Mouse (Mus musculus) WW6 (cell line): ENCODE results near the gene Arl5b.

Experiments used
- DNase-seq: peaks from one replicate; pipeline ENCODE4 v3.0.0-alpha.2; 2013; ENCODE audit warnings: low read depth, low spot score

Gene Arl5b

GRCm38 (mm10) chr2:15049117-15049873, at the start of gene Arl5b:
Gene Arl5b, plus strand, starts transcription at chr2:15049395.
- DNase-seq = no peak

- DNase-seq = no peak
Observed at GRCm38 (mm10) chr2:15007531-15007930, 41.7 kb upstream of the Arl5b start.

- DNase-seq = no peak
Observed at GRCm38 (mm10) chr2:15008072-15008471, 41.1 kb upstream of the Arl5b start.

- no peak for DNase-seq
Observed at GRCm38 (mm10) chr2:15026817-15027216, 22.4 kb upstream of the Arl5b start.

- DNase-seq = no peak
Observed at GRCm38 (mm10) chr2:15027816-15028215, 21.4 kb upstream of the Arl5b start.

- DNase-seq = no peak
Observed at GRCm38 (mm10) chr2:15038705-15039104, 10.5 kb upstream of the Arl5b start.

- no peak for DNase-seq
Observed at GRCm38 (mm10) chr2:15040326-15040725, 8.9 kb upstream of the Arl5b start.

GRCm38 (mm10) chr2:15054496-15054895, 5.3 kb downstream of the Arl5b start:
- DNase-seq = no peak

GRCm38 (mm10) chr2:15054945-15055637, 5.9 kb downstream of the Arl5b start, which contains the start of gene Nsun6:
Gene Nsun6, minus strand, starts transcription at chr2:15055069.
- DNase-seq = peak; percentile 88

GRCm38 (mm10) chr2:15055741-15056151, 6.6 kb downstream of the Arl5b start:
- DNase-seq = no peak

GRCm38 (mm10) chr2:15058227-15058626, 9.0 kb downstream of the Arl5b start:
- DNase-seq = no peak

- DNase-seq = no peak
Observed at GRCm38 (mm10) chr2:15060856-15061255, 11.7 kb downstream of the Arl5b start.

- no peak for DNase-seq
Observed at GRCm38 (mm10) chr2:15063815-15064214, 14.6 kb downstream of the Arl5b start.

- DNase-seq = no peak
Observed at GRCm38 (mm10) chr2:15064380-15065269, 15.4 kb downstream of the Arl5b start.

- DNase-seq = no peak
Observed at GRCm38 (mm10) chr2:15065447-15065846, 16.3 kb downstream of the Arl5b start.

- no peak for DNase-seq
Observed at GRCm38 (mm10) chr2:15067091-15067490, 17.9 kb downstream of the Arl5b start.

GRCm38 (mm10) chr2:15083702-15084101, 34.5 kb downstream of the Arl5b start:
- no peak for DNase-seq

- DNase-seq = no peak
Observed at GRCm38 (mm10) chr2:15087308-15087707, 38.1 kb downstream of the Arl5b start.

- no peak for DNase-seq
Observed at GRCm38 (mm10) chr2:15096514-15097090, 47.4 kb downstream of the Arl5b start.

GRCm38 (mm10) chr2:15104386-15104785, 55.2 kb downstream of the Arl5b start:
- DNase-seq = no peak

- no peak for DNase-seq
Observed at GRCm38 (mm10) chr2:15111290-15111689, 62.1 kb downstream of the Arl5b start.
